Mouse (Mus musculus): ENCODE data around the gene Gal3st2b.
"Not testable (repeated sequence)": the region's sequence is repeated elsewhere in the genome, so short reads cannot be mapped to it uniquely, and the experiment has no call there.

Gal3st2b gene

GRCm38 (mm10) chr1:93978287-93978686 is 60.2 kb downstream of the Gal3st2b start:
- in situ Hi-C loops (cut with MboI, MseI), result not testable (repeated sequence)

- in situ Hi-C loops (cut with MboI, MseI), result not testable (repeated sequence)
Measured at GRCm38 (mm10) chr1:93980932-93981331, 62.8 kb downstream of the Gal3st2b start.

DNA sequence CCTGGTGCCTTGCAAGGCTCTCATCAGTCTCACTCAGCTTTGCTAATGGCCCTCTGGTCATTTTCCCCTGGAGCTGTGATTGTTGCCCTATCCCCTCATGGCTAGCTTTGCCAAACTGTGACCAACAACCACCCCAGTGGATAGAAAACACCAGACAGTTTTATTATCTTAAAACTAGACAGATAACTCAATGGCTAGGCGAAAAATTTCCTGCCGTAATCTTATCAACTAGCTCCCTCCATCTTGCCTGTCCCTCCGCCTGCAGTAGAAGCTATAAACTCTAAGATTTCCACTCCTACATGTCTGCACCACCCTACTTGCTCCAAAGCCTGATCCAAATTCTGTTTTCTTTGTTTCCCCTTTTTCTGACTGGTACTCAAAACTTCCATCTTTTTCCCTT is 68.1 kb downstream of the Gal3st2b start:
- in situ Hi-C loops (cut with MboI, MseI), result loop anchor here (5.0 kb wide), 2 partner anchors 91 to 134 kb away; no protein-coding TSS in a partner anchor

GRCm38 (mm10) chr1:93988786-93989185 is 70.7 kb downstream of the Gal3st2b start:
- in situ Hi-C loops (cut with MboI, MseI), result loop anchor here (5.0 kb wide), 2 partner anchors 89 to 136 kb away; no protein-coding TSS in a partner anchor

GRCm38 (mm10) chr1:93990209-93990608 is 72.1 kb downstream of the Gal3st2b start, which contains the start of gene Gal3st2c:
Gal3st2c (plus strand) TSS chr1:93990509.
- in situ Hi-C loops (cut with MboI, MseI), result loop anchor here (5.0 kb wide), 1 partner anchor 68 kb away; no protein-coding TSS in a partner anchor

GRCm38 (mm10) chr1:93991068-93991467 is 73.0 kb downstream of the Gal3st2b start:
- in situ Hi-C loops (cut with MboI, MseI), result loop anchor here (5.0 kb wide), 1 partner anchor 69 kb away; no protein-coding TSS in a partner anchor

- in situ Hi-C loops (cut with MboI, MseI), result loop anchor here (5.0 kb wide), 1 partner anchor 69 kb away; no protein-coding TSS in a partner anchor
Measured at GRCm38 (mm10) chr1:93991491-93991890, 73.4 kb downstream of the Gal3st2b start.
